Mouse (Mus musculus) layer of hippocampus, adult 9-11 months (tissue): ENCODE measurements around the gene Prr7.

Source experiments
- DNase-seq: peaks from one replicate; pipeline ENCODE4 v3.0.0; 2022

Prr7 gene

GRCm38 (mm10) chr13:55510668-55511491 is 46.8 kb downstream of the Prr7 start:
- no peak for DNase-seq

- no peak for DNase-seq
Measured at GRCm38 (mm10) chr13:55511492-55511861, 47.4 kb downstream of the Prr7 start.

GRCm38 (mm10) chr13:55512379-55513031 is 48.4 kb downstream of the Prr7 start:
- DNase-seq: no peak

GRCm38 (mm10) chr13:55513111-55513748 is 49.2 kb downstream of the Prr7 start, which contains the start of gene Pdlim7:
Gene Pdlim7 (minus strand): TSS chr13:55513676.
- peak; percentile 70 for DNase-seq

GRCm38 (mm10) chr13:55513828-55514227 is 49.8 kb downstream of the Prr7 start:
- no peak for DNase-seq

- DNase-seq: peak; percentile 85
Measured at GRCm38 (mm10) chr13:55516955-55517354, 52.9 kb downstream of the Prr7 start.

GRCm38 (mm10) chr13:55519606-55520005 is 55.5 kb downstream of the Prr7 start:
- DNase-seq: no peak

GRCm38 (mm10) chr13:55522730-55523129 is 58.7 kb downstream of the Prr7 start:
- no peak for DNase-seq
